Mouse (Mus musculus): Measurements from ENCODE around the gene Cdh13.

The Cdh13 gene

GRCm38 (mm10) chr8:118582185-118582584, 298.7 kb downstream of the Cdh13 start:
- DNase-seq = no peak

GRCm38 (mm10) chr8:118587981-118588380, 304.4 kb downstream of the Cdh13 start:
- no peak for DNase-seq

DNA sequence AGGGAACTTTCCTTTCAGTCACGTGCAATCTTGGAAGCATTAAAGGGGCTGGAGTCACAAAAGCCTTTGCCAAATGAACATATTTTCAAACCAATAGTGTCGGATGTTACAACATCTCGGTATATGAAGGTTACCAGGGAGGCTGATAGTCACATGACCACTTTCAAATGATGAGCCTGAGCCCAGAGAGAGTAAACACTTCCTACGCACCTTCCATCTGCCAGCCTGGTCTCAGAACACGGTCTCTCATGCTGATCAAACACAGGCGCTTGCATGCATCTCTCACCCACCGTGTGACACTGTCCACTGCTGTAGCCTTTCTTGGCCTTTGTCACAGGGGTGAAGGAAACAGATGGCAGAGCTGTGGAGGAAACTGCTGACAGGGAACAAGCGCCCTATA, 313.3 kb downstream of the Cdh13 start:
- no peak for DNase-seq

- no peak for DNase-seq
Observed at GRCm38 (mm10) chr8:118601376-118601775, 317.8 kb downstream of the Cdh13 start.

DNA sequence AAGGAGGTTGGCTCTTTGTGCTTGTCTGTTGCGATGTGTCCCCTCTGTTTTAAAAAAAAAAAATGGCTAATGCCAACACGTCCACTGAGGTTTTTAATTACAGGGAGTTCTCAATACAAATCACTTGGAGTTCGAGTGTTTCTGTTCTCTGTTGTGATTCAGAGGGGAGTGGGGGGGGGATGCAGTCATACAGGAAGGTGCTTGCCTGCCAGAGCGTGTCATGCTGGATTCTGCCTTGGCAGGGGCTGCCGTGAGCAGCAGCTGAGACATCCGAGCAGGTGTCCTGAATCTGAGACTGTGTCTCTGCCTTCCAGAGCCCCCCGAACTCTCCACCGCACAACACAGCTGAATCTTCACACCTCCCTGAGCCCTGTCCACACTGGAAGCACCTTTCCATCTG, 318.5 kb downstream of the Cdh13 start:
- no peak for DNase-seq

DNA sequence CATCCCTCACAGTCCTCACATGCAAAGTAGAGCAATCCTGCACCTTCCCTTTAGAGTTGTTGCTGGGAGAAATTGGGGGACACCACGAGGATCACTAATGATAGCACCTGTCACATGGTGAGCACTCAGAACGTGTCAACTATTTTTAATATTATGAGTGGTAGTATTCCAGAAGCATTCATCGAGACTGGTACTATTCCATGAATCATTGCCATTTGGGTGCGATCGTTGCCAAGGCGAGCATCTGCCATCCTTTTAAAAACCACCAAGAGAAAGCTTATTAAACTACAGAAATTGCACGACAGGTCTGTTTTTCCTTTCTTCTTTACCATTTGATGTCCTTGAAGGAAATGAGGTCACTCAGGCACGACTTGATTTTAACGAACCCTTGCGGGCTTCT, 328.0 kb downstream of the Cdh13 start:
- no peak for DNase-seq

- no peak for DNase-seq
Observed at GRCm38 (mm10) chr8:118618195-118618594, 334.7 kb downstream of the Cdh13 start.

GRCm38 (mm10) chr8:118626425-118626824, 342.9 kb downstream of the Cdh13 start:
- DNase-seq = no peak

- DNase-seq = no peak
Observed at GRCm38 (mm10) chr8:118627737-118628136, 344.2 kb downstream of the Cdh13 start.

DNA sequence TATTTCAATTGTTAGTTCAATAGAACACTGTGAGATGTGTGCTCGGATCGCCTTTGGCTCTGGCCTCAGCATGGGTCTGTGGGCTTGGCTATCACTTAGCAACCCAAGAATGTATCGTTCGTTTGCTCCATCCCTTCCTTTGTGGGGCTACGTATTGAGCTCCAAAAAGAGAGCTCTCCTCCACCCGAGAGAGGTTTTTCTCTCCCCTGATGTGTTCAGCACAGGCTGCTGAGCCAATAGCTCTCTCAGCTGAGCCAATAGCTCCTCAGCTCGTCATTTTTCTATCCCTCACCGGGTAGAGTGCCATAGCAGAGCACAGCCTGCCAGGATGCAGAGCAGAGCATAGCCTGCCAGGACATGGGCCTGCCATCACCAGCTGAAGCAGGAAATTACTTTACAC, 345.2 kb downstream of the Cdh13 start:
- DNase-seq = no peak

- DNase-seq = no peak
Observed at GRCm38 (mm10) chr8:118635296-118636060, 351.9 kb downstream of the Cdh13 start.

- DNase-seq = no peak
Observed at GRCm38 (mm10) chr8:118639606-118640005, 356.1 kb downstream of the Cdh13 start.

GRCm38 (mm10) chr8:118641799-118642198, 358.3 kb downstream of the Cdh13 start:
- DNase-seq = no peak

DNA sequence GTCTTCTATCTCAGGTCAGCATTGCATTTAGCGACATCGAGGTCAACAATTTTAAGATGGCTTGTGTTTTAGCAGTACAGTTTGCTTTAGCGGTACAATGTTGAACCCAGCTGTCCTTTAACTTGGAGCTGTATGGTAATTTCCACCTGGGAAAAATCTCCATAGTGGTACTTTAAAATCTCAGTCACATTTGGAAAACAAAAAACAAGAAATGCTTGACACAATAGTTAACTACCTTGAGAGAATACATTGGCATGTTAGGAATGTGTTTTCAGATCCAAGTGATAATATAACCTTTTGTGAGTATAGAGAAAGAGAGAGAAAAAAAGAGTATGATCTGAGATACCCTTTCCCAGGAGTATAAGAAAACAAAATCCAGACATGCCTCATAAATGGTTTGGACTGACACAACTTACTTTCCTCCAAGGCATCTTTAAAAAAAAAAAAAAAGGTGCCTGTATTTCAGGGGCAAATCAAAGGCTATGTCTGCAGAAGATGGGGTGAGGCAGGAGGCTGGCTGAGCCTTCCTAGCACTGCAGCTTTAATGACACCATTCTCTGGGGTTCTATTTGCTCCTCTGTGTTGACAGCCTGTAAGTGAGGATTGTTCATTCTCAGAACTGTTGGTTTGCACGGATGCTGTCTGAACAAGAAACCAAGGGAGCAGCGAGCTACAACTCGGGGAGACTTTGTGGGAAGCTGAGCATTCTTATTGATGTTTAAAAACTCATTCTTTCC, 365.4 kb downstream of the Cdh13 start:
- DNase-seq = no peak

DNA sequence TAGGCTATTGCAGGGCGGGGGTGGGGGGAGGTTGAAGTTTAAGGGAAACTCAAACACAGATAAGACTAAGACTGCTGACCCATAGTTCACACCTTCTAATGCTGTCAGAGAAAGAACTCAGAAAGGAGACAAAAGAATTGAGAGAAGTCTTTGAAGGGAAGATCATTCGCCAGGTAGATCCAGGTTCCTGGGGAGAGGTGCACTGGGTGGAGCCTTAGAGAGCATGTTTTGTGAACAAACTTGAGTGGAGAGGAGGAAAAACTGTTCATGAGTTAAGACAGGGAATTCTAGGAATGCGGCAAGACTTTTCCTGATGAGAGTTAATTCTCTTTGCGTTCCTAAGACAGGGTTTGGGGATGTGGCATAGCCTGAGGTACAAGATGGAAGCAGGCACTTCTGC, 366.4 kb downstream of the Cdh13 start:
- DNase-seq = no peak

DNA sequence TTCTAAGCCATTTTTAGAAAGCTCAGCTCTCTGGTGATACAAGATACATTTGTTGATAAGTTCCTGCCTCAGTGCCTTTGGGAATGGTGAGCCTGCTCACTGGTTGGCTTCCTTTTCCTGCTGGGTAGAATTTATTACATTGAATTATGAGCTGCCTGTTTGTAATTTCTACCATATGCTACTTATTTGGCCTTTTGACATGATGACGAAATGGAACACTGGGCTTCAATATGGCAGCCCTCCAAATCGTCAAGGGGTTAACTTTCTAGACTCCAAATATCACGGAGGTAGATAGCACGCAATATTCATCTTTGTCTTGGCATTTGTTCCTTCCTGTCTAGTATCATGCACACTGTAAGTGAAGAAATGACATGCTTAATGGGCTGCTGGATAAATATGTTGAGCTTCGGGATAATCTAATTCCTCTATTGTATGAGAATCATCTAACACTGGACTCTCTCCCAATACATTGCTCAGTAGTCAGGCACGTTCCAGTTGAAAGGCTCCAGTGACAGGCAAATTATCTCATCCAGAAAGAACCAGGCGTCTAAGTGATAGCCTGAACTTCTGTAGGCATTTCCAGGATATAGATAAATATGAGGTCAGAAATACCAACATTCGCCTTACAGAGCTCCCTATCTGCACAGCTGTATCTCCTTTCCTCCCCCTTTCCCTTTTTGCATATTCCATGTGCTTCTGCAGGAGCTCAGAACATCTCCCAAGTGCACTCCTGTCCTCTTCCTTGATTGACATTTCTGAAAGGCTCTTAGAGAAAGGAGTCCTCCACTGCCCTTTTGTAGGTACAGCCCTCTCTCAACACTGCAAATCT, 378.7 kb downstream of the Cdh13 start:
- DNase-seq = no peak

DNA sequence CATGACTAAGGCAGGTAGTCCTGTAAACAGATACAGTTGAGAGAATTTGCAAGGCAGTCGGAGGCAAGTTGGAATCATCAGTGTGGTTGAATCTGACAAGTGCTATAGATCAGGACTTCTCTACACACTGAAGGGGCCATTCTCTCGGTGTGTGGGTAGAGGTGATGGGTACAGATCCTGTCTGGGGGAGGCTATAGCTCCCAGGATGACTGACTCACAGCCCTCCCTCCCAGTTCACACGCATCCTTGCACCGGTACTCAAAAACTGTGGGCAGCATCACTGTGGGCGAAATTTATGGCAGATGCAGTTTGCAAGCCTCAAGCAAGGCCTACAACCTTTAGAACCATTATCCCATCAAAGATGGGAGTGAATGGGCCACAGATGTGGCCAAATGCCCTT, 381.5 kb downstream of the Cdh13 start:
- DNase-seq = no peak

- no peak for DNase-seq
Observed at GRCm38 (mm10) chr8:118667736-118668135, 384.2 kb downstream of the Cdh13 start.

GRCm38 (mm10) chr8:118676233-118676632, 392.7 kb downstream of the Cdh13 start:
- DNase-seq = no peak

- peak; percentile 8 for DNase-seq
Observed at GRCm38 (mm10) chr8:118679347-118679746, 395.8 kb downstream of the Cdh13 start.

DNA sequence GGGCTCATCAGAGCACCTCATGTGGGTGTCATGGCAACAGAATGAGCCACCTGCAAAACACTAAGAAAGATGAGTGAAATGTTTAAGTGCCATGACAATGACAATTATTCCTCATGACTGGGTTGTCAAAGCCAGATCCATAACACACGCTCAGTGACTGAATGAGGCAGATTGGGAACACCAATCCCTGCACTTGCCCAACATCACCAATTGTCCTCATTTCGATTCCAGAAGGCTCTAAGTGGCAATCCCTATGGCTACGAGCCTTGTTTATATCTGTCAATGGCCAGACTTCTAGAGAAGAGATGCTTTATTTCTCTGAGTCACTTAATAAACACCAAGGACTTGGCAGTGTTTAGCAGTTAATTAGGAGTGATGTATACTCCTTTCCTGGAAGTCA, 399.9 kb downstream of the Cdh13 start:
- DNase-seq = no peak

DNA sequence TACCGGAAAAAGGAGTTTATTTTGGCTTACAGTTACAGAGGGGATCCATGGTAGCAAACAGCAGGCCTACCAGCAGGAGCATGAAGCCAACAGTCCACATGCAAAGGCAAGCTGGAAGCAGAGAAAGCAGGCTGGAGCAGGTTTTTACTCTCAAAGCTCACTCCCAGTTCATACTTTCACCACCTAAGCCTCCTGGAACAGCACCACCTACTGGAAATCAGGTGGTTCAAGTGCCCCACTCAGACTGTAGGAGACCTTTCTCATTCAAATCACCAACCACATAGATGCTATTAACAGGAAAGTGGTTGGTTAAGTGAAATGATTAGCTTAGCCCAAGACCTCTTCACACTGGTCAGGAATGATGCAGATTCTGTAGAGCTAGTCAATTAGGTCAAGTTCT, 402.3 kb downstream of the Cdh13 start:
- DNase-seq = no peak

- no peak for DNase-seq
Observed at GRCm38 (mm10) chr8:118689849-118690248, 406.3 kb downstream of the Cdh13 start.

Measured in kidney, adult 11 months (tissue).